Mouse (Mus musculus): ENCODE measurements around the gene Zfp758. TPM values are rescaled to one million over a fixed set of nuclear protein-coding genes. Genes with fewer than 3 reads are reported as not detected.
"Not testable (repeated sequence)": the region's sequence is repeated elsewhere in the genome, so short reads cannot be mapped to it uniquely, and the experiment has no call there.

Zfp758 gene
- 11.4 and 11.6 TPM in 2 replicates for polyA plus RNA-seq (2015; fragmentation: Nextera tagmentation; extraction: Ambion mirVana)

DNA sequence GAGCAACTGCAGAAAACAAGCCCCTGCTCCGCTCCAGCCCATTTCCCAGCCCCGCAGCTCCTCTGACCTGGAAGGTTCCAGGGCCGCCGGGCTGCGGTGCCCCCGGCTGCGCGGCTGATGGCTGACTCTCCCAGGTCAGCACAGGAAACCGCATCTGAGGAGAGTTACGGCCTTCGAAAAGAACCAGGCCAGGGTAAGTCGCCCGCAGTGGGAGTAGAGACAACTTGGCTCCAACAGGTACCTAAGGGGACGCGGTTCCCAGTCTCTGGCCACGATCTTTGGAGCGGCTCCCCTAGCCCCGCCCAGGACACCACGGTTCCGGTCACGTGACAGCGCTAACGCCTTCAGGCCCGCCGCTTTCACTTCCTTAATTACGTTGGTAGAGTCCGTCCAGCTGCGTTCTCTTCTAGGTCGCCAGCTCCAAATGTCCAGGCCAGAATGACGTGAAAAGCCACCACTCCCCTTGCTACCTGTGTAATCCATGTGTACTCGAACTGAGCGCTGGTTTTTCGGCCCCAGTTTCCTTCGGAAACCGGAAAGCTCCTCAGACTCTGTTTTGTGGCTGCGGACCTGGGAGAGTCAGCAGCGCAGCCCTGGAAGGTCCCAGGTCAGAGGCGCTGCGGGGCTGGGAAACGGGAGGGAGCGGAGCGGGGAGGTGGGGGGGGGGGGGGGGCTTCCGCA lies at the start of gene Zfp758, which contains the start of gene Zfp944:
TSS of gene Zfp758 (plus strand) at position 353 of the 681 bp plus-strand sequence.
TSS of gene Zfp944 (minus strand) at position 300 of the 681 bp plus-strand sequence.
- WGBS: under 1% methylated on average over 30 of the region's 43 CpGs
- H3K9me3 ChIP-seq, H3K27me3 ChIP-seq: not testable (repeated sequence)
- peaks cover 19% of the 10 kb centered on the region for H3K36me3 ChIP-seq
- peak; percentile 97 for ATAC-seq
- peak within 1 kb of the TSS; percentile 78 for H3K27ac ChIP-seq
- H3K4me2 ChIP-seq (replicated peaks): peak within 1 kb of the TSS; percentile 63
- H3K9ac ChIP-seq (replicated peaks): peak within 1 kb of the TSS; percentile 70
- peak within 1 kb of the TSS; percentile 57 for H3K4me3 ChIP-seq (replicated peaks)
- peaks cover 20% of the 10 kb centered on the region for H3K4me1 ChIP-seq (replicated peaks)

DNA sequence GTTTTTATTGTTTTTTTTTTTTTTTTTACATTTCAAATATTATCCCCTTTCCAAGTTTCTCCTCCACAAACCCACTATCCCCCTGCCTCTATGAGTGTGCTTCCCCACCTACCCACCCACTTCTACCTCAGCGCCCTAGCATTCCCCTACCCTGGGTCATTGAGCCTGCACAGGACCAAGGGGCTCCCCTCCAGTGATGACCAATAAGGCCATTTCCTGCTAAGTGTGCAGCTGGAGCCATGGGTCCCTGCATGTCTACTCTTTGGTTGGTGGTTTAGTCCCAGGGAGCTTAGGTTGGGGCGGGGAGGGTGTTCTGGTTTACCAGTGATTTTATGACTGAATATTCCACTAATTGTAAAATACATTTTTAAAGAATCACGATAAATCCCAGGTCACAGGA lies 47.0 kb upstream of the Zfp758 start:
- WGBS: 1% methylated on average over 3 of the region's 3 CpGs
- H3K4me2 ChIP-seq (replicated peaks): peak overlapping the region; percentile 58
- ATAC-seq: peak; percentile 79
- not testable (repeated sequence) for H3K4me1 ChIP-seq (replicated peaks); H3K27me3 ChIP-seq; H3K9me3 ChIP-seq; H3K36me3 ChIP-seq
- H3K4me3 ChIP-seq (replicated peaks): peak overlapping the region; percentile 63
- H3K9ac ChIP-seq (replicated peaks): peak overlapping the region; percentile 71
- peak overlapping the region; percentile 83; the same call in 1 of the 2 replicates for H3K27ac ChIP-seq

- 0% methylated on average over 20 of the region's 20 CpGs for WGBS
- peak within 1 kb of the TSS; percentile 83 for H3K27ac ChIP-seq
Observed at GRCm38 (mm10) chr17:22314730-22315226, 46.5 kb upstream of the Zfp758 start, which contains the start of gene CT030661.1. TSS of gene CT030661.1 (minus strand) at chr17:22314837.

DNA sequence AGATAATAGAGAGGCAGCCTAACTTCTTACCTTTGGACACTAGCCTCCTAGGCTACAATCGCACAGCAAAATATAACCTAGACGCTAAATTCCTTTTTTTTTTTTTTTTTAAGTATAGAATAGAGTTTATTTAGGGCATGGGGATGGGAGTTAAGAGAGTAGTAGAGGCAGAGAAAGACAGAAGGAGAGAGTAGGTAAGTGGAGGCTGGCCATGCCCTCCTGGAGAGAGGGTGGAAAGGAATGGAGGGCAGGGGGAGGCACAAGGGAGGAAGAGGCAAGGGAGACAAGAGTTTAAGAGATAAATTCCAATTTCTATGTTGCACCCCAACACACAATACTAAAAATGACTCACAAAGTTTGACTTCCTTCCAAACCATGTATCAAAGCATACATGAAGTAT lies 46.0 kb upstream of the Zfp758 start:
- H3K27ac ChIP-seq; H3K27me3 ChIP-seq; H3K9me3 ChIP-seq; H3K36me3 ChIP-seq; H3K4me1 ChIP-seq (replicated peaks): not testable (repeated sequence)
- Histone ChIP-seq H3K9ac (replicated peaks) (peak overlapping the region; percentile 71), H3K4me3 (replicated peaks) (peak overlapping the region; percentile 63), H3K4me2 (replicated peaks) (peak overlapping the region; percentile 58)
- 12% methylated on average over 2 of the region's 2 CpGs for WGBS
- peak; percentile 67 for ATAC-seq

More at GRCm38 (mm10) chr17:22314730-22315226, 46.5 kb upstream of the Zfp758 start, which contains the start of gene CT030661.1:
- H3K9ac ChIP-seq (replicated peaks): peak within 1 kb of the TSS; percentile 71
- H3K4me1 ChIP-seq (replicated peaks); H3K27me3 ChIP-seq; H3K36me3 ChIP-seq; H3K9me3 ChIP-seq: not testable (repeated sequence)
- H3K4me2 ChIP-seq (replicated peaks): peak within 1 kb of the TSS; percentile 58
- ATAC-seq: peak; percentile 98
- H3K4me3 ChIP-seq (replicated peaks): peak within 1 kb of the TSS; percentile 63

- Histone ChIP-seq H3K9me3 (no peaks in the 10 kb centered on the region), H3K9ac (replicated peaks) (no peak overlapping the region), H3K4me3 (replicated peaks) (no peak overlapping the region), H3K4me1 (replicated peaks) (no peaks in the 10 kb centered on the region), H3K27ac (no peak overlapping the region), H3K4me2 (replicated peaks) (no peak overlapping the region), H3K36me3 (peaks cover 32% of the 10 kb centered on the region), H3K27me3 (no peaks in the 10 kb centered on the region)
- ATAC-seq: no peak
Observed at GRCm38 (mm10) chr17:22352794-22353193, 8.5 kb upstream of the Zfp758 start.

DNA sequence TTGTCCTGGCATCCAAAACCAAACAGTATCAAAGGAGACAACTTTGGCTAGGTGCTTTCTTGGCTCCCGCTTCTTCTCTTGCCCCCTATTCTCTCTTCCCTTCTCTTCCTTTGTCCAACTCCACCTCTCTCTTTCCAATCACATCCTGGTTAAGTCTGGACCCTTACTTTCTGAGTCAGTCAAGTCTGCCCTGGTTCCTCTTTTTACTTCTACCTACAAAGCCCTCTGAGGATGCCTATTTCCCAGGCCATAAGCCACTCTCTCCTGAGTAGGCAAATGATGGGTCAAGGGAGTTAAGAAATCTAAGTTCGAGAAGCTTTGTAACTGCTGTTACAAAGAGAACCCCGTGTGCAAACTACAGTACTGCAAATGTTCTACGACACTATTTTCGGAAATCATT lies 681 bp upstream of the Zfp758 start:
- Histone ChIP-seq H3K36me3 (peaks cover 21% of the 10 kb centered on the region), H3K27ac (no peak overlapping the region), H3K9me3 (peaks cover 2% of the 10 kb centered on the region; the same call in 1 of the 2 replicates), H3K9ac (replicated peaks) (peak overlapping the region; percentile 69), H3K27me3 (no peaks in the 10 kb centered on the region), H3K4me1 (replicated peaks) (peaks cover 20% of the 10 kb centered on the region), H3K4me2 (replicated peaks) (peak overlapping the region; percentile 63), H3K4me3 (replicated peaks) (peak overlapping the region; percentile 57)
- peak; percentile 15; the same call in 1 of the 2 replicates for ATAC-seq
- WGBS: 33% methylated on average over 5 of the region's 5 CpGs

GRCm38 (mm10) chr17:22363895-22364294 lies 2.6 kb downstream of the Zfp758 start:
- no peak overlapping the region for H3K4me3 ChIP-seq (replicated peaks)
- no peak overlapping the region for H3K9ac ChIP-seq (replicated peaks)
- H3K36me3 ChIP-seq: peaks cover 31% of the 10 kb centered on the region
- no peak overlapping the region for H3K27ac ChIP-seq
- no peaks in the 10 kb centered on the region for H3K27me3 ChIP-seq
- H3K4me1 ChIP-seq (replicated peaks): peaks cover 20% of the 10 kb centered on the region
- peaks cover 9% of the 10 kb centered on the region for H3K9me3 ChIP-seq
- no peak for ATAC-seq
- no peak overlapping the region for H3K4me2 ChIP-seq (replicated peaks)
- WGBS: 97% methylated on average over 3 of the region's 3 CpGs

DNA sequence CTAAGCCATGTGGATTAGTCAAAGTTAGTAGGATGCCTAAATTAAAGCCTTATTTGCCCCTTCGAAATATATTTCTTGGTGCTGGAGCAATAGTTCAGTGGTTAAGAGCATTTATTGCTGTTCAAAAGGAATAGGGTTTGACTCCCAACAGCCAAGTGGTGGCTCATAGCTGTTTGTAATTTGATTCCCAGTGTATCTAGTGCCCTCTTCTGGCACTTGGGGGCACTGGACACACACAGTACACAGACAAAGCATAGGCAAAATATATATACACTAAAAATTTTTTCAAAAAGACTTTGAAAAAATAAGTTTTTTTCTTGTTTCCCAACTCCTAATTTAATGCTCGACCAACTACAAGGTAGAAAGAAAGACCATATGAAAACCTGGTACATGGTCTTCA lies 49.5 kb downstream of the Zfp758 start:
- no peak for ATAC-seq
- no peak overlapping the region for H3K9ac ChIP-seq (replicated peaks)
- H3K4me1 ChIP-seq (replicated peaks): no peaks in the 10 kb centered on the region
- no peaks in the 10 kb centered on the region for H3K9me3 ChIP-seq
- H3K36me3 ChIP-seq: no peaks in the 10 kb centered on the region
- no peaks in the 10 kb centered on the region for H3K27me3 ChIP-seq
- WGBS: 74% methylated on average over 2 of the region's 2 CpGs
- no peak overlapping the region for H3K4me3 ChIP-seq (replicated peaks)
- no peak overlapping the region for H3K4me2 ChIP-seq (replicated peaks)
- H3K27ac ChIP-seq: no peak overlapping the region

DNA sequence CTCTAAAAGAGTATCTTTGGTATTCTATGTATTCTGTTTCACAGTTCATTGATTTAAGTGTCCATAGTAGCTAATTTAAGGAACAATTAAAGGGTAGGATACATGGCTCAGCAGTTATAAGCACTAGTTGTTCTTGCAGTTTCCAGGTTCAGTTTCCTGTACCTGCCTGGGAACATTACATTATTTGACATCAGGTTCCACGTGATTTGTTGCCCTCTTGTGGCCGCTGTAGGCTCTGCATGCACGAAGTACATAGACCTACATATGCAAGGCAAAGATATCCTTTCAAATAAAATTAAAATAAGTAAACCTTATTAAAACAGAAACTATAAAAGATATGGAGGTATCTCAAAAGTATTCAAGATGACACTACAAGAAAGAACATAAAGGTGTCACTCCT lies 56.3 kb downstream of the Zfp758 start:
- Histone ChIP-seq H3K27ac (no peak overlapping the region), H3K36me3 (no peaks in the 10 kb centered on the region), H3K9ac (replicated peaks) (no peak overlapping the region), H3K4me1 (replicated peaks) (no peaks in the 10 kb centered on the region), H3K4me2 (replicated peaks) (no peak overlapping the region), H3K9me3 (no peaks in the 10 kb centered on the region), H3K4me3 (replicated peaks) (no peak overlapping the region), H3K27me3 (0 out of 2 replicates have a peak, but pooled peaks cover 3% of the 10 kb centered on the region)
- peak; percentile 48; the same call in 1 of the 2 replicates for ATAC-seq
- 1% methylated on average over 3 of the region's 3 CpGs for WGBS

DNA sequence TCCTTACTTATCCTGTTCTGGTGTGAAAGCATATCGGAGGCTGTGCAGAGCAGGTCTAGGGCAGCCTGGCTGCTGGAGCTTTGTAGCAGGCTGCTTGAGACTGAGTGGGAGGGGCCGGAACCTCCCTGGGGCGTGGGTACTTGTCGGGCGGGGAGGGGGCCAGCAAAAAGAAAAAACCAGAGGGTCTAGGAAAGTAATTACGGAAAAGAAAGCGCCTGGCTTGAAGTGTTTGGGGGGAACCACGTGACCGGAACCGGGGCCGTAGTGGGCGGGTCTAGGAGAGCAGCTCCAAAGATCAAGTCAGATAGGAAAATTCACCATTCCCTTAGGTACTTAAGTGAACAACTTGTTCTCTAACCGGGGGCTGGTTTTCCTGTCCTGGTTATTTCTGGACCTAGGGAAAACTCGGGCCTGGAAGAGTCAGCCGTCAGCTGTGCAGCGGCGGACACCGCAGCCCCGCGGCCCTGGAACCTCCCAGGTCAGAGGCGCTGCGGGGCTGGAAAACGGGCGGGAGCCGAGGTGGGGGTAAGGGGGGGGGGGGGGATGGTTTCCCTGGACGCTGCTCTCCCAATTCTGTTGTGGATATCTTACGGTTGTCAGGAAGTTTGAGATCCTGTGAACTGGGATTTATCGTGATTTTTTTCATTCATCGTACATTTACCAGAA lies 62.8 kb downstream of the Zfp758 start, which contains the start of gene Zfp946:
TSS of gene Zfp946 (plus strand) at position 271 of the 666 bp plus-strand sequence.
- ATAC-seq: peak; percentile 98
- Histone ChIP-seq H3K4me2 (replicated peaks) (peak within 1 kb of the TSS; percentile 69), H3K9me3 (no peaks in the 10 kb centered on the region), H3K36me3 (no peaks in the 10 kb centered on the region), H3K27me3 (0 out of 2 replicates have a peak, but pooled peaks cover 3% of the 10 kb centered on the region), H3K4me1 (replicated peaks) (peaks cover 26% of the 10 kb centered on the region), H3K9ac (replicated peaks) (peak within 1 kb of the TSS; percentile 76), H3K27ac (peak within 1 kb of the TSS; percentile 85), H3K4me3 (replicated peaks) (peak within 1 kb of the TSS; percentile 59)
- under 1% methylated on average over 28 of the region's 29 CpGs for WGBS

DNA sequence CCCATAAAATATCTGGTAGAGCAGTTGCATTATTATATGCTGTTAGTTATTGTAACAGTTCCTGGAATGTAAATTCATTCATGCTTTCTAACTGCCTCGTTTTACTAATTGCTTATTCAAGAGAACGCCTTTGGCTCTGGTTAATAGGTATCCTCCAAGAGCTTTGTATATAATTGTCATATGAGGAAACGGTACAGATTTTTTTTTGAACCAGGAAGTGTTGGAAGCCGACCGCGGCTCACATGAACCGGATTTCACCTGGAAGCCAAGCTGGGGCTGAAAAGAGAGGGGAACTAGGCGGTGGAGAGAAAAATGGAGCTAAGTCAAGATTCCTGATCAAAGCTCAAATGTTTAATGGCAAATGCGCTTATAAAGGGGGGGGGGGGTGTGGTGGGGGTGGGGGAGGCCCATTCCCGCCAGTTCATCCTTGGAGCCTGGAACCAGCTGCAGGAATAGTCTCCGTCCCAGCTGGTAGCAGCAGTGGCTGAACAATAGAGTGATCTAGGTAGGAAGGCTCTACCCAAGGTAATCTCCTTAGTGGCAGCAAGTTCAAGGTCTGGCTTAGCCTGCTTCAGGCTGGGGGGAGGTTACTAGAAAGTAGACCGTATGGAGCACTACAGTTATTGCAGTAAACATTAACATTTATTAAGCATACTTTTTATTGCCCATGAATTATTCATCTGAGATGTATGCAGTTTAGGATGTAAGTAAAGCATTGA lies 63.5 kb downstream of the Zfp758 start:
- Histone ChIP-seq H3K4me1 (replicated peaks) (peaks cover 26% of the 10 kb centered on the region), H3K9ac (replicated peaks) (peak overlapping the region; percentile 76), H3K4me3 (replicated peaks) (peak overlapping the region; percentile 59), H3K9me3 (no peaks in the 10 kb centered on the region), H3K36me3 (no peaks in the 10 kb centered on the region), H3K27ac (peak overlapping the region; percentile 85), H3K4me2 (replicated peaks) (peak overlapping the region; percentile 69), H3K27me3 (no peaks in the 10 kb centered on the region)
- ATAC-seq: peak; percentile 43
- 2% methylated on average over 12 of the region's 12 CpGs for WGBS
